In genomic region chr3:94974528-94975422, GRCm38 (mm10) we compare ENCODE assay signal across 7 mouse cellular contexts. TPM values are rescaled to one million over a fixed set of nuclear protein-coding genes. Genes with fewer than 3 reads are reported as not detected.
A peak's percentile ranks its signal among the peaks of the same experiment; 100 is the strongest.
DNase-seq lines count a peak whose midpoint lies in the region; ATAC-seq lines count a peak whose summit lies in the region.

Gene Pi4kb, plus strand, starts transcription at chr3:94974731.

- peak; percentile 93 for ATAC-seq in embryonic facial prominence, embryonic 11.5 days (replicated peaks; ENCODE audit: insufficient number of reproducible peaks, low FRiP score, low TSS enrichment, low read depth)
- ATAC-seq in granulocyte monocyte progenitor cell, adult 5-6 weeks (replicated peaks; ENCODE audit: poor library complexity, severe bottlenecking): peak; percentile 86
- ATAC-seq in midbrain, embryonic 13.5 days: peak; percentile 95

- WGBS in embryonic facial prominence, embryonic 11.5 days: under 1% methylated on average over 41 of the region's 57 CpGs
- WGBS in limb, embryonic 10.5 days: under 1% methylated on average over 54 of the region's 57 CpGs
- under 1% methylated on average over 57 of the region's 57 CpGs for WGBS in midbrain, embryonic 13.5 days

- H3K27me3 ChIP-seq in embryonic facial prominence, embryonic 11.5 days (ENCODE audit: control insufficient read depth, insufficient read depth, low read length): no peaks in the 10 kb centered on the region
- H3K27me3 ChIP-seq in limb, embryonic 10.5 days (ENCODE audit: low read depth, poor library complexity, severe bottlenecking): no peaks in the 10 kb centered on the region
- H3K27me3 ChIP-seq in midbrain, embryonic 13.5 days: no peaks in the 10 kb centered on the region

- no peaks in the 10 kb centered on the region for H3K4me1 ChIP-seq in embryonic facial prominence, embryonic 11.5 days (ENCODE audit: control insufficient read depth, insufficient read depth, low read length)
- peaks cover 11% of the 10 kb centered on the region for H3K4me1 ChIP-seq in limb, embryonic 10.5 days
- peaks cover 24% of the 10 kb centered on the region for H3K4me1 ChIP-seq in midbrain, embryonic 13.5 days (replicated peaks)

- DNase-seq in adrenal gland, postnatal 14 days: peak; percentile 93
- peak; percentile 97 for DNase-seq in embryonic facial prominence, embryonic 11.5 days (ENCODE audit: low spot score)
- peak; percentile 86 for DNase-seq in kidney, adult 11 months
- peak; percentile 93 for DNase-seq in limb, embryonic 10.5 days (ENCODE audit: low spot score)
- DNase-seq in spleen, adult 12 weeks (ENCODE audit: low spot score): peak; percentile 90

- H3K4me3 ChIP-seq in embryonic facial prominence, embryonic 11.5 days (ENCODE audit: low read depth, low read length): peak within 1 kb of the TSS; percentile 86
- H3K4me3 ChIP-seq in limb, embryonic 10.5 days: peak within 1 kb of the TSS; percentile 91
- H3K4me3 ChIP-seq in midbrain, embryonic 13.5 days (replicated peaks): peak within 1 kb of the TSS; percentile 89

- H3K9ac ChIP-seq in embryonic facial prominence, embryonic 11.5 days (replicated peaks; ENCODE audit: low read length): peak within 1 kb of the TSS; percentile 89
- H3K9ac ChIP-seq in midbrain, embryonic 13.5 days (replicated peaks): peak within 1 kb of the TSS; percentile 94

- no peaks in the 10 kb centered on the region for H3K36me3 ChIP-seq in embryonic facial prominence, embryonic 11.5 days (replicated peaks; ENCODE audit: control insufficient read depth, insufficient read depth, low read depth, low read length)
- peaks cover 18% of the 10 kb centered on the region for H3K36me3 ChIP-seq in limb, embryonic 10.5 days
- H3K36me3 ChIP-seq in midbrain, embryonic 13.5 days: peaks cover 5% of the 10 kb centered on the region

- H3K27ac ChIP-seq in embryonic facial prominence, embryonic 11.5 days (replicated peaks; ENCODE audit: low read depth, low read length): peak within 1 kb of the TSS; percentile 42
- peak within 1 kb of the TSS; percentile 96 for H3K27ac ChIP-seq in limb, embryonic 10.5 days
- peak within 1 kb of the TSS; percentile 87 for H3K27ac ChIP-seq in midbrain, embryonic 13.5 days

- H3K9me3 ChIP-seq in embryonic facial prominence, embryonic 11.5 days (replicated peaks; ENCODE audit: control insufficient read depth, low read length): no peaks in the 10 kb centered on the region
- H3K9me3 ChIP-seq in limb, embryonic 10.5 days (replicated peaks): no peaks in the 10 kb centered on the region
- no peaks in the 10 kb centered on the region for H3K9me3 ChIP-seq in midbrain, embryonic 13.5 days

- H3K4me2 ChIP-seq in embryonic facial prominence, embryonic 11.5 days (ENCODE audit: low read depth, low read length): peak within 1 kb of the TSS; percentile 54
- H3K4me2 ChIP-seq in midbrain, embryonic 13.5 days (replicated peaks): peak within 1 kb of the TSS; percentile 70

RNA-seq across cellular contexts. Expression of gene Pi4kb, which starts in this region (rescaled TPM):
- total RNA-seq in adrenal gland, postnatal 14 days (2021): 40.5 and 46.3 TPM in 2 replicates
- 25.1 and 30.1 TPM in 2 replicates for polyA plus RNA-seq in embryonic facial prominence, embryonic 11.5 days (2014; fragmentation: Nextera tagmentation; extraction: Ambion mirVana)
- total RNA-seq in granulocyte monocyte progenitor cell, adult 5-6 weeks (2014; fragmentation: Nextera tagmentation): 21.2 and 31.9 TPM in 2 replicates
- total RNA-seq in granulocyte monocyte progenitor cell, adult 5-6 weeks (2017): 24.3 and 24.6 TPM in 2 replicates
- polyA plus RNA-seq in limb, embryonic 10.5 days (2016; fragmentation: Nextera tagmentation; extraction: Ambion mirVana): 18.9 and 22.2 TPM in 2 replicates
- polyA plus RNA-seq in midbrain, embryonic 13.5 days (2015; fragmentation: Nextera tagmentation; extraction: Ambion mirVana): 24.7 and 25.3 TPM in 2 replicates

Comparison
In these comparisons a context has a peak if more than half of its experiments do, and no peak if none do; other contexts are left out.
1. Peak in every context shown above with its lines: DNase-seq, ATAC-seq, H3K4me3 ChIP-seq and H3K27ac ChIP-seq.
2. H3K27ac ChIP-seq: peak in every context shown above with its lines; median percentile 96 in limb, embryonic 10.5 days; 87 in midbrain, embryonic 13.5 days; 42 in embryonic facial prominence, embryonic 11.5 days.